Mouse (Mus musculus): ENCODE data around the gene Psmd13.

Gene Psmd13

GRCm38 (mm10) chr7:140881696-140882468, at the start of gene Psmd13, which contains the start of gene Sirt3:
Psmd13 (plus strand) TSS chr7:140881968.
Sirt3 (minus strand) TSS chr7:140882309.
- DNase-seq (ENCODE audit: low spot score) = peak; percentile 97

GRCm38 (mm10) chr7:140833341-140833740, 48.4 kb upstream of the Psmd13 start:
- no peak for DNase-seq (ENCODE audit: low spot score)

- no peak for DNase-seq (ENCODE audit: low spot score)
These were observed 46.6 kb upstream of the Psmd13 start, which contains the start of gene Urah for GRCm38 (mm10) chr7:140834968-140835757. Urah (plus strand) TSS chr7:140835018.

- DNase-seq (ENCODE audit: low spot score) = no peak
These were observed 46.0 kb upstream of the Psmd13 start for GRCm38 (mm10) chr7:140835758-140836087.

GRCm38 (mm10) chr7:140836243-140837115, 45.3 kb upstream of the Psmd13 start:
- DNase-seq (ENCODE audit: low spot score) = no peak

- DNase-seq (ENCODE audit: low spot score) = no peak
These were observed 42.2 kb upstream of the Psmd13 start for GRCm38 (mm10) chr7:140839556-140839955.

GRCm38 (mm10) chr7:140840750-140841735, 40.7 kb upstream of the Psmd13 start:
- DNase-seq (ENCODE audit: low spot score) = no peak

- DNase-seq (ENCODE audit: low spot score) = no peak
These were observed 38.0 kb upstream of the Psmd13 start for GRCm38 (mm10) chr7:140843806-140844205.

GRCm38 (mm10) chr7:140844905-140845665, 36.7 kb upstream of the Psmd13 start, which contains the start of gene Scgb1c1:
Scgb1c1 (plus strand) TSS chr7:140845547.
- peak; percentile 91 for DNase-seq (ENCODE audit: low spot score)

GRCm38 (mm10) chr7:140845683-140846082, 36.1 kb upstream of the Psmd13 start:
- no peak for DNase-seq (ENCODE audit: low spot score)

GRCm38 (mm10) chr7:140846676-140847075, 35.1 kb upstream of the Psmd13 start:
- no peak for DNase-seq (ENCODE audit: low spot score)

GRCm38 (mm10) chr7:140847755-140848580, 33.8 kb upstream of the Psmd13 start, which contains the start of gene Odf3:
Odf3 (plus strand) TSS chr7:140847805.
- no peak for DNase-seq (ENCODE audit: low spot score)

GRCm38 (mm10) chr7:140848591-140848990, 33.2 kb upstream of the Psmd13 start:
- DNase-seq (ENCODE audit: low spot score) = no peak

- DNase-seq (ENCODE audit: low spot score) = no peak
These were observed 29.9 kb upstream of the Psmd13 start for GRCm38 (mm10) chr7:140851916-140852315.

- DNase-seq (ENCODE audit: low spot score) = no peak
These were observed 28.4 kb upstream of the Psmd13 start for GRCm38 (mm10) chr7:140853386-140853785.

GRCm38 (mm10) chr7:140854483-140854882, 27.3 kb upstream of the Psmd13 start:
- no peak for DNase-seq (ENCODE audit: low spot score)

- DNase-seq (ENCODE audit: low spot score) = no peak
These were observed 26.6 kb upstream of the Psmd13 start for GRCm38 (mm10) chr7:140855181-140855580.

GRCm38 (mm10) chr7:140855860-140856784, 25.6 kb upstream of the Psmd13 start, which contains the start of gene Gm45785:
Gm45785 (minus strand) TSS chr7:140856331.
- peak; percentile 91 for DNase-seq (ENCODE audit: low spot score)
